Mouse (Mus musculus) limb, embryonic 10.5 days (tissue): ENCODE measurements around the gene Hes1. TPM values are rescaled to one million over a fixed set of nuclear protein-coding genes. Genes with fewer than 3 reads are reported as not detected.

ENCODE experiments used
- DNase-seq: peaks from one replicate; pipeline ENCODE4 v3.0.0-alpha.2; 2017; ENCODE audit warnings: low spot score
- H3K27ac ChIP-seq: fragments of 300-500 bp; sonication (generic); 2 replicates; pipeline ENCODE4 v1.5.1; 2016; ENCODE audit warnings: mild to moderate bottlenecking
- H3K27me3 ChIP-seq: fragments of 300-500 bp; sonication (generic); 2 replicates; pipeline ENCODE4 v1.6.1; 2016; ENCODE audit warnings: low read depth, mild to moderate bottlenecking; ENCODE audit not compliant: poor library complexity, severe bottlenecking
- H3K36me3 ChIP-seq: fragments of 300-500 bp; sonication (generic); 2 replicates; pipeline ENCODE4 v1.6.1; 2016; ENCODE audit warnings: mild to moderate bottlenecking, moderate library complexity
- H3K4me1 ChIP-seq: fragments of 300-500 bp; sonication (generic); 2 replicates; pipeline ENCODE4 v1.6.1; 2016
- H3K4me3 ChIP-seq: fragments of 300-500 bp; sonication (generic); 2 replicates; pipeline ENCODE4 v1.5.1; 2016; ENCODE audit warnings: mild to moderate bottlenecking, moderate library complexity
- H3K9me3 ChIP-seq: fragments of 300-500 bp; sonication (generic); replicated peaks from 2 replicates; pipeline ENCODE4 v1.6.1; 2016; ENCODE audit warnings: mild to moderate bottlenecking
- WGBS: fragments of 180-500 bp; shearing (Covaris S2); methylation state at CpG from one replicate; pipeline ENCODE4 v1.1.7; 2016; 5-methylcytosine and 5-hydroxymethylcytosine counted together
- polyA plus RNA-seq: library from polyadenylated mRNA; unstranded; fragments of >200 nt; fragmentation: Nextera tagmentation; extraction: Ambion mirVana; gene quantifications from 2 replicates; pipeline ENCODE4 v1.2.1, GENCODE M21; 2016

Hes1 gene
- 39.5 and 45.5 TPM in 2 replicates for polyA plus RNA-seq

GRCm38 (mm10) chr16:30063984-30064453 lies at the start of gene Hes1:
Gene Hes1, plus strand, starts transcription at chr16:30064384.
- WGBS: under 1% methylated on average over 54 of the region's 57 CpGs
- Histone ChIP-seq H3K27me3 (peaks cover 25% of the 10 kb centered on the region), H3K27ac (peak within 1 kb of the TSS; percentile 99), H3K9me3 (no peaks in the 10 kb centered on the region), H3K4me1 (peaks cover 76% of the 10 kb centered on the region), H3K4me3 (peak within 1 kb of the TSS; percentile 79), H3K36me3 (peaks cover 8% of the 10 kb centered on the region; the same call in 1 of the 2 replicates)
- DNase-seq: peak; percentile 96

GRCm38 (mm10) chr16:30016064-30016463 lies 48.1 kb upstream of the Hes1 start:
- Histone ChIP-seq H3K4me1 (peaks cover 67% of the 10 kb centered on the region), H3K27me3 (0 out of 2 replicates have a peak, but pooled peaks cover 4% of the 10 kb centered on the region), H3K36me3 (no peaks in the 10 kb centered on the region; the same call in 1 of the 2 replicates), H3K27ac (0 out of 2 replicates have a peak overlapping the region, but pooled peaks have one; percentile 62), H3K9me3 (no peaks in the 10 kb centered on the region), H3K4me3 (no peak overlapping the region)
- 43% methylated on average over 3 of the region's 3 CpGs for WGBS
- DNase-seq: no peak

- Histone ChIP-seq H3K4me1 (peaks cover 82% of the 10 kb centered on the region), H3K27ac (peak overlapping the region; percentile 78), H3K27me3 (peaks cover 10% of the 10 kb centered on the region; the same call in 1 of the 2 replicates), H3K4me3 (peak overlapping the region; percentile 40), H3K9me3 (no peaks in the 10 kb centered on the region), H3K36me3 (no peaks in the 10 kb centered on the region)
- WGBS: 3% methylated on average over 13 of the region's 13 CpGs
- peak; percentile 77 for DNase-seq
Measured at GRCm38 (mm10) chr16:30020124-30020523, 44.1 kb upstream of the Hes1 start.

GRCm38 (mm10) chr16:30022352-30022751 lies 41.8 kb upstream of the Hes1 start:
- H3K4me1 ChIP-seq: peaks cover 68% of the 10 kb centered on the region
- no peak for DNase-seq
- no peaks in the 10 kb centered on the region for H3K9me3 ChIP-seq
- H3K36me3 ChIP-seq: no peaks in the 10 kb centered on the region
- peaks cover 14% of the 10 kb centered on the region; the same call in 1 of the 2 replicates for H3K27me3 ChIP-seq
- 73% methylated on average over 6 of the region's 6 CpGs for WGBS
- H3K27ac ChIP-seq: peak overlapping the region; percentile 26
- H3K4me3 ChIP-seq: no peak overlapping the region

GRCm38 (mm10) chr16:30022890-30023797 lies 41.0 kb upstream of the Hes1 start:
- Histone ChIP-seq H3K27me3 (peaks cover 14% of the 10 kb centered on the region; the same call in 1 of the 2 replicates), H3K9me3 (no peaks in the 10 kb centered on the region), H3K36me3 (no peaks in the 10 kb centered on the region), H3K27ac (peak overlapping the region; percentile 38; the same call in 1 of the 2 replicates), H3K4me1 (peaks cover 71% of the 10 kb centered on the region), H3K4me3 (no peak overlapping the region)
- 73% methylated on average over 16 of the region's 16 CpGs for WGBS
- DNase-seq: no peak

- no peak for DNase-seq
- H3K36me3 ChIP-seq: no peaks in the 10 kb centered on the region
- no peak overlapping the region; the same call in 1 of the 2 replicates for H3K27ac ChIP-seq
- WGBS: 57% methylated on average over 9 of the region's 9 CpGs
- H3K4me3 ChIP-seq: no peak overlapping the region
- H3K9me3 ChIP-seq: no peaks in the 10 kb centered on the region
- peaks cover 14% of the 10 kb centered on the region; the same call in 1 of the 2 replicates for H3K27me3 ChIP-seq
- H3K4me1 ChIP-seq: peaks cover 69% of the 10 kb centered on the region
Measured at GRCm38 (mm10) chr16:30024681-30025262, 39.4 kb upstream of the Hes1 start.

- Histone ChIP-seq H3K9me3 (no peaks in the 10 kb centered on the region), H3K4me3 (no peak overlapping the region), H3K36me3 (no peaks in the 10 kb centered on the region), H3K27me3 (peaks cover 5% of the 10 kb centered on the region; the same call in 1 of the 2 replicates), H3K4me1 (peaks cover 53% of the 10 kb centered on the region), H3K27ac (peak overlapping the region; percentile 64; the same call in 1 of the 2 replicates)
- DNase-seq: no peak
- WGBS: 52% methylated on average over 6 of the region's 6 CpGs
Measured at GRCm38 (mm10) chr16:30028184-30028583, 36.0 kb upstream of the Hes1 start.

GRCm38 (mm10) chr16:30029264-30030003 lies 34.8 kb upstream of the Hes1 start:
- Histone ChIP-seq H3K4me1 (peaks cover 56% of the 10 kb centered on the region), H3K27me3 (peaks cover 9% of the 10 kb centered on the region), H3K9me3 (no peaks in the 10 kb centered on the region), H3K4me3 (no peak overlapping the region), H3K27ac (peak overlapping the region; percentile 44), H3K36me3 (no peaks in the 10 kb centered on the region)
- 84% methylated on average over 12 of the region's 12 CpGs for whole genome bisulfite sequencing
- DNase-seq: no peak

- Histone ChIP-seq H3K9me3 (no peaks in the 10 kb centered on the region), H3K4me3 (no peak overlapping the region), H3K27ac (no peak overlapping the region), H3K27me3 (peaks cover 29% of the 10 kb centered on the region), H3K36me3 (no peaks in the 10 kb centered on the region), H3K4me1 (peaks cover 48% of the 10 kb centered on the region)
- WGBS: 62% methylated on average over 2 of the region's 2 CpGs
- DNase-seq: no peak
Measured at GRCm38 (mm10) chr16:30032326-30032904, 31.8 kb upstream of the Hes1 start.

GRCm38 (mm10) chr16:30033390-30033789 lies 30.8 kb upstream of the Hes1 start:
- Histone ChIP-seq H3K36me3 (no peaks in the 10 kb centered on the region), H3K4me1 (peaks cover 50% of the 10 kb centered on the region), H3K27me3 (peaks cover 37% of the 10 kb centered on the region), H3K9me3 (no peaks in the 10 kb centered on the region), H3K27ac (no peak overlapping the region), H3K4me3 (no peak overlapping the region)
- WGBS: 74% methylated on average over 3 of the region's 3 CpGs
- no peak for DNase-seq

- no peak for DNase-seq
- peak overlapping the region; percentile 53; the same call in 1 of the 2 replicates for H3K27ac ChIP-seq
- no peak overlapping the region for H3K4me3 ChIP-seq
- H3K4me1 ChIP-seq: peaks cover 51% of the 10 kb centered on the region
- H3K36me3 ChIP-seq: no peaks in the 10 kb centered on the region
- no peaks in the 10 kb centered on the region for H3K9me3 ChIP-seq
- H3K27me3 ChIP-seq: peaks cover 43% of the 10 kb centered on the region
- WGBS: 59% methylated on average over 4 of the region's 4 CpGs
Measured at GRCm38 (mm10) chr16:30034001-30034400, 30.2 kb upstream of the Hes1 start.

- no peaks in the 10 kb centered on the region for H3K9me3 ChIP-seq
- H3K4me3 ChIP-seq: no peak overlapping the region
- peak overlapping the region; percentile 53; the same call in 1 of the 2 replicates for H3K27ac ChIP-seq
- DNase-seq: no peak
- H3K4me1 ChIP-seq: peaks cover 52% of the 10 kb centered on the region
- 61% methylated on average over 6 of the region's 6 CpGs for WGBS
- H3K27me3 ChIP-seq: peaks cover 45% of the 10 kb centered on the region
- H3K36me3 ChIP-seq: no peaks in the 10 kb centered on the region
Measured at GRCm38 (mm10) chr16:30034521-30034920, 29.7 kb upstream of the Hes1 start.
